In the genomic region with DNA sequence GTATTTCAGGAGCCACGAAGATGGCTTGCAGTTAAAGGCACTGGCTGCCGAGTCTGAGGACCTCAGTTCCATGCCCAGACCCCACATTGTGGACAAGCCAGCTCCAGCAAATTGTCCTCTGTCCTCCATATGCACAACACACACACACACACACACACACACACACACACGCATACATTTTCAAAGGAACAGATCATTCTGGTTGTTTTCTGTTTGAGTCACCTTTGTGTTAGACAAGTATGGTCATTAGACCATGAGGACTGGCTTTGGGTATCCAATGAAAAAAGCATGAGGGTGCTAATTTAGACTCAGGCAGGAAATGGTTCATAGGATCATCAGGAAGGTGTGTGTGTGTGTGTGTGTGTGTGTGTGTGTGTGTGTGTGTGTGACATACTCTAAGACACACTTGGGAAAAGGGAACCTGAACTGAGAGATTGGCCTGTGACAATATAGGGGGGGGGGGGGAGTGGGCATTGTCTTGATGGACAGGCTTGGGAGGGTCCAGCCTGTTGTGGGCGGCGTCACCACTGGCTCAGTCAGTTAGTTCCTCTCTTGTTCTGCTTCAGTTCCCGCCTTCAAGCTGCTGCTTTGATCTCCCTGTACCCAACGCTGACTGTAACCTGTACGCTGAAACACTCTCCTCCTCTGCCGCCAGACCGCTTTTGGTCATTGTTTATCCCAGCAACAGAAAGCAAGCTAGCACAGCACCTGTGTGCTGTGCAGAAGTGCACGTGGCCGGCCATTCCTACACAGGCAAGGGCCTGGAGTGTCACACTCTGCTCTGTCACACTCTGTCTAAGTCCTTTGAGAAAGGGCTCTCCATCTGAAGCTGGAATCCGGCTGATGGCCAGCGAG, we compare ENCODE assay signal across 7 mouse cellular contexts. TPM values are rescaled to one million over a fixed set of nuclear protein-coding genes. Genes with fewer than 3 reads are reported as not detected.
DNase-seq lines count a peak whose midpoint lies in the region; ATAC-seq and TF ChIP-seq lines count a peak whose summit lies in the region.

No protein-coding gene starts in this region.

- H3K4me1 ChIP-seq in ES-E14 (ENCODE audit: control insufficient read depth in 2 of 2, insufficient read depth in 2 of 2, low read length in 2 of 2, poor library complexity in 1 of 2), result peaks cover 0 to 16% of the 10 kb centered on the region in 2 experiments; a peak in 1 of 4 replicates
- peaks cover 67% of the 10 kb centered on the region for H3K4me1 ChIP-seq in liver, embryonic 13.5 days (replicated peaks)
- H3K4me1 ChIP-seq in small intestine, adult 2 months (ENCODE audit: control insufficient read depth, insufficient read depth, insufficient read length, low read length), result peaks cover 15% of the 10 kb centered on the region; the same call in 1 of the 2 replicates

- WGBS in liver, embryonic 13.5 days (ENCODE audit: insufficient replicate concordance), result 14% methylated on average over 14 of the region's 14 CpGs
- 23% methylated on average over 14 of the region's 14 CpGs for WGBS in small intestine, adult 2 months

- no peak overlapping the region for H3K27ac ChIP-seq in ES-E14 (ENCODE audit: insufficient read depth, low read depth, low read length, poor library complexity, severe bottlenecking)
- peak overlapping the region; percentile 77 for H3K27ac ChIP-seq in liver, embryonic 13.5 days
- no peak overlapping the region for H3K27ac ChIP-seq in small intestine, adult 2 months (ENCODE audit: insufficient read depth, low read depth, low read length)

- TF ChIP-seq CTCF in C2C12 (IDR thresholded peaks at IDR 0.05; ENCODE audit: control insufficient read depth, insufficient read depth, insufficient read length), result no peak
- TF ChIP-seq CTCF in small intestine, adult 2 months (IDR thresholded peaks at IDR 0.05; ENCODE audit: extremely low read depth, insufficient read length, insufficient replicate concordance, low read depth, low read length), result no peak

- H3K9ac ChIP-seq in ES-E14 (ENCODE audit: insufficient read depth, low read depth, low read length, poor library complexity, severe bottlenecking), result peak overlapping the region; percentile 12
- H3K9ac ChIP-seq in liver, embryonic 13.5 days, result peak overlapping the region; percentile 62

- H3K36me3 ChIP-seq in C2C12 (ENCODE audit: control insufficient read depth, insufficient read depth) (no peaks in the 10 kb centered on the region), ES-E14 (ENCODE audit: control insufficient read depth, insufficient read depth, low read length, poor library complexity, severe bottlenecking) (no peaks in the 10 kb centered on the region)
- H3K36me3 ChIP-seq in liver, embryonic 13.5 days, result no peaks in the 10 kb centered on the region
- H3K36me3 ChIP-seq in small intestine, adult 2 months (ENCODE audit: control insufficient read depth, insufficient read depth, low read length), result no peaks in the 10 kb centered on the region

- peak overlapping the region; percentile 21 for H3ac ChIP-seq in C2C12 (ENCODE audit: control insufficient read depth, insufficient read length, low read depth)

- peaks cover 3% of the 10 kb centered on the region for H3K79me3 ChIP-seq in C2C12 (ENCODE audit: low read depth)

- H3K27me3 ChIP-seq in C2C12 (ENCODE audit: control insufficient read depth, insufficient read depth, insufficient read length), result no peaks in the 10 kb centered on the region
- no peaks in the 10 kb centered on the region for H3K27me3 ChIP-seq in liver, embryonic 13.5 days
- no peaks in the 10 kb centered on the region for H3K27me3 ChIP-seq in small intestine, adult 2 months (ENCODE audit: control insufficient read depth, insufficient read depth, low read length)

- peaks cover 17% of the 10 kb centered on the region for H3K79me2 ChIP-seq in C2C12 (ENCODE audit: control insufficient read depth, insufficient read depth)

- in situ Hi-C loops in ES-E14 (cut with MboI; ENCODE audit: low sequenced_read_pairs in 2 of 2, unreplicated experiment in 2 of 2), result no loop called here

- H3K4me2 ChIP-seq in liver, embryonic 13.5 days, result peak overlapping the region; percentile 66

- no peak for TF ChIP-seq POLR2A in small intestine, adult 2 months (IDR thresholded peaks at IDR 0.05; ENCODE audit: low read depth, low read length)

- H3K4me3 ChIP-seq in C2C12 (ENCODE audit: insufficient read depth, poor library complexity, severe bottlenecking), result no peak overlapping the region
- no peak overlapping the region; a peak in 1 of 4 replicates for H3K4me3 ChIP-seq in ES-E14 (ENCODE audit: insufficient read depth in 1 of 2, low read depth in 1 of 2, low read length in 2 of 2, poor library complexity in 1 of 2, severe bottlenecking in 1 of 2)
- peak overlapping the region; percentile 37 for H3K4me3 ChIP-seq in liver, embryonic 13.5 days (replicated peaks)
- peak overlapping the region; percentile 31 for H3K4me3 ChIP-seq in small intestine, adult 2 months (ENCODE audit: low read depth, low read length)

- H3K9me3 ChIP-seq in ES-E14 (ENCODE audit: control insufficient read depth, insufficient read depth, low read depth, low read length), result no peaks in the 10 kb centered on the region
- H3K9me3 ChIP-seq in liver, embryonic 13.5 days (replicated peaks), result no peaks in the 10 kb centered on the region

- intact Hi-C loops in left cerebral cortex, postnatal 10 days (cut with DNase I), result no loop called here

- ATAC-seq in liver, embryonic 13.5 days (ENCODE audit: low read depth), result 0 out of 2 replicates have a peak, but pooled peaks have one; percentile 7

- DNase-seq in ES-E14 (ENCODE audit: low read depth, low spot score), result no peak
- DNase-seq in forelimb bud, embryonic 11.5 days (ENCODE audit: low read depth, low spot score), result peak; percentile 44
- no peak for DNase-seq in liver, embryonic 13.5 days
- no peak for DNase-seq in left cerebral cortex, postnatal 10 days (ENCODE audit: extremely low spot score in 1 of 2, low spot score in 2 of 2)
- DNase-seq in gastrocnemius, adult 18-20 months (ENCODE audit: low spot score), result no peak

TF ChIP-seq in C2C12, 6 proteins besides CTCF, POLR2A, EP300 and RAD21:
- TF ChIP-seq USF1 (IDR thresholded peaks at IDR 0.05; ENCODE audit: low read depth) (no peak), MYOD1 (IDR thresholded peaks at IDR 0.05; ENCODE audit: control insufficient read depth, insufficient read length, low read depth) (no peak), CEBPB (IDR thresholded peaks at IDR 0.05; ENCODE audit: low read depth) (no peak), FOSL1 (IDR thresholded peaks at IDR 0.05; ENCODE audit: insufficient read depth, low read length, poor library complexity, severe bottlenecking) (no peak), MYOG (IDR thresholded peaks at IDR 0.05; ENCODE audit: control insufficient read depth, extremely low read depth, insufficient read length) (no peak), MAX (IDR thresholded peaks at IDR 0.05) (no peak)

TF ChIP-seq in ES-E14, 5 proteins besides CTCF, POLR2A, EP300 and RAD21:
- TF ChIP-seq CHD2 (IDR thresholded peaks at IDR 0.05; ENCODE audit: low read depth, low read length) (no peak), HCFC1 (IDR thresholded peaks at IDR 0.05; ENCODE audit: borderline replicate concordance, insufficient read depth, low read length) (no peak), ZNF384 (IDR thresholded peaks at IDR 0.05; ENCODE audit: low read depth, low read length) (no peak), MAFK (IDR thresholded peaks at IDR 0.05; ENCODE audit: insufficient read depth, low read depth, low read length) (no peak), ZC3H11A (IDR thresholded peaks at IDR 0.05; ENCODE audit: borderline replicate concordance, low read depth, low read length) (no peak)

RNA-seq across cellular contexts. Expression of gene Chst12, which starts 3.1 kb away (rescaled TPM):
- 14.7 TPM for polyA plus RNA-seq in C2C12 (2012; fragmentation: generic; extraction: Trizol)
- 34.8 and 35.9 TPM in 2 replicates for total RNA-seq in ES-E14 (2012; rRNA removed)
- 9.3 and 9.9 TPM in 2 replicates for polyA plus RNA-seq in liver, embryonic 13.5 days (2015; fragmentation: Nextera tagmentation; extraction: Ambion mirVana)
- 10.5 and 10.6 TPM in 2 replicates for polyA plus RNA-seq in small intestine, adult 2 months (2012; rRNA removed)
- 10 to 100 TPM; 20.2 to 21.5 TPM for total RNA-seq in left cerebral cortex, postnatal 10 days (2021)
- total RNA-seq in gastrocnemius, adult 18-20 months (2021), result 1 to 10 TPM; 4.2 to 5.0 TPM

RNA-seq across cellular contexts. Expression of gene Gm4869, which starts 56.8 kb away (rescaled TPM):
- polyA plus RNA-seq in C2C12 (2012; fragmentation: generic; extraction: Trizol), result 0.01 TPM
- total RNA-seq in ES-E14 (2012; rRNA removed), result 0.05 and 0.13 TPM in 2 replicates
- polyA plus RNA-seq in liver, embryonic 13.5 days (2015; fragmentation: Nextera tagmentation; extraction: Ambion mirVana), result not detected in 2 replicates
- 0.04 TPM in 1 of 2 replicates, not detected in the other for polyA plus RNA-seq in small intestine, adult 2 months (2012; rRNA removed)
- total RNA-seq in left cerebral cortex, postnatal 10 days (2021), result not detected
- not detected for total RNA-seq in gastrocnemius, adult 18-20 months (2021)

Comparison
In these comparisons a context has a peak if more than half of its experiments do, and no peak if none do; other contexts are left out.
1. H3K4me3 ChIP-seq: peak in liver, embryonic 13.5 days (single experiment) and small intestine, adult 2 months (single experiment); none in C2C12 (single experiment) and ES-E14 (0 of 2).